Mouse (Mus musculus): Measurements from ENCODE around the gene Slfn8.

GRCm38 (mm10) chr11:83013356-83013755, 7.3 kb downstream of the Slfn8 start:
- TF ChIP-seq POLR2A (IDR thresholded peaks at IDR 0.05; ENCODE audit: borderline replicate concordance, control insufficient read depth, low read depth, low read length) (no peak), CTCF (IDR thresholded peaks at IDR 0.05; ENCODE audit: control insufficient read depth, insufficient read depth, low read length) (no peak)

Measured in bone marrow, adult 2 months (tissue).